Mouse (Mus musculus) liver, postnatal 0 days (tissue): ENCODE measurements at regions not wholly inside any gene's neighbourhood (a gene's known extent, or its start where the extent isn't known, plus 50 kb on each side); places are given as distances from the start of the nearest gene placed in this dataset.

Experiments
- ATAC-seq: fragments of 200-750 bp; cut with Nextera tagmentation; 2 replicates; pipeline ENCODE4 v1.8.0; 2017; ENCODE audit warnings: mild to moderate bottlenecking, moderate library complexity
- DNase-seq: peaks from one replicate; pipeline ENCODE4 v3.0.0-alpha.2; 2016
- H3K27ac ChIP-seq: fragments of 300-500 bp; sonication (generic); 2 replicates; pipeline ENCODE4 v1.5.1; 2014; ENCODE audit warnings: antibody characterized with exemption, moderate library complexity, mild to moderate bottlenecking, low read depth
- H3K27me3 ChIP-seq: fragments of 300-500 bp; sonication (generic); 2 replicates; pipeline ENCODE4 v1.6.1; 2014; ENCODE audit warnings: low read length, control low read depth, mixed read lengths; ENCODE audit not compliant: insufficient read depth
- H3K36me3 ChIP-seq: fragments of 300-500 bp; sonication (generic); replicated peaks from 2 replicates; pipeline ENCODE4 v1.6.1; 2014; ENCODE audit warnings: mild to moderate bottlenecking, control low read depth, low read length, moderate library complexity, mixed read lengths; ENCODE audit not compliant: insufficient read depth
- H3K4me1 ChIP-seq: fragments of 300-500 bp; sonication (generic); 2 replicates; pipeline ENCODE4 v1.6.1; 2014; ENCODE audit warnings: antibody characterized with exemption, mild to moderate bottlenecking, control low read depth; ENCODE audit not compliant: insufficient read depth
- H3K4me2 ChIP-seq: fragments of 300-500 bp; sonication (generic); 2 replicates; pipeline ENCODE4 v1.6.1; 2014; ENCODE audit warnings: low read depth, mild to moderate bottlenecking, low read length, moderate library complexity, mixed read lengths
- H3K4me3 ChIP-seq: fragments of 300-500 bp; sonication (generic); 2 replicates; pipeline ENCODE4 v1.5.1; 2014; ENCODE audit warnings: low read depth, low read length
- H3K9ac ChIP-seq: fragments of 300-500 bp; sonication (generic); replicated peaks from 2 replicates; pipeline ENCODE4 v1.6.1; 2014; ENCODE audit warnings: mild to moderate bottlenecking, moderate library complexity
- H3K9me3 ChIP-seq: fragments of 300-500 bp; sonication (generic); 2 replicates; pipeline ENCODE4 v1.6.1; 2016; ENCODE audit warnings: mild to moderate bottlenecking, control low read depth, low read length, mixed read lengths
- CTCF ChIP-seq: sonication (generic); IDR thresholded peaks from 2 replicates; pipeline ENCODE4 v1.5.1; 2016; ENCODE audit warnings: antibody characterized with exemption, low read depth
- EP300 ChIP-seq: IDR thresholded peaks from 2 replicates; pipeline ENCODE4 v1.6.1; 2016; ENCODE audit warnings: antibody characterized with exemption, low read depth, mild to moderate bottlenecking
- WGBS: fragments of 180-500 bp; shearing (Covaris S2); extraction: QIAGEN DNeasy Blood & Tissue Kit; methylation state at CpG from one replicate; pipeline ENCODE4 v1.1.7; 2014; ENCODE audit not compliant: insufficient replicate concordance; 5-methylcytosine and 5-hydroxymethylcytosine counted together

- 50% methylated on average over 7 of the region's 7 CpGs for WGBS
- DNase-seq: no peak
Observed at GRCm38 (mm10) chr13:101274470-101275141, 441.4 kb upstream of the Slc30a5 start.

GRCm38 (mm10) chr13:101273321-101273720 lies 440.1 kb upstream of the Slc30a5 start:
- H3K4me2 ChIP-seq: no peak overlapping the region
- no peak overlapping the region for H3K27ac ChIP-seq
- TF ChIP-seq EP300: no peak
- no peak for TF ChIP-seq CTCF
- H3K27me3 ChIP-seq: no peaks in the 10 kb centered on the region
- no peaks in the 10 kb centered on the region for H3K9me3 ChIP-seq
- no peaks in the 10 kb centered on the region for H3K4me1 ChIP-seq
- no peak overlapping the region for H3K9ac ChIP-seq
- H3K36me3 ChIP-seq: no peaks in the 10 kb centered on the region
- ATAC-seq: no peak
- no peak overlapping the region for H3K4me3 ChIP-seq
- WGBS: 76% methylated on average over 7 of the region's 7 CpGs
- DNase-seq: no peak

More at GRCm38 (mm10) chr13:101274470-101275141, 441.4 kb upstream of the Slc30a5 start:
- no peak overlapping the region for H3K4me3 ChIP-seq
- H3K27me3 ChIP-seq: no peaks in the 10 kb centered on the region
- 0 out of 2 replicates have a peak, but pooled peaks have one; percentile 27 for ATAC-seq
- no peak overlapping the region for H3K4me2 ChIP-seq
- H3K4me1 ChIP-seq: no peaks in the 10 kb centered on the region
- no peak overlapping the region for H3K27ac ChIP-seq
- TF ChIP-seq EP300: no peak
- no peak for TF ChIP-seq CTCF
- H3K36me3 ChIP-seq: no peaks in the 10 kb centered on the region
- H3K9ac ChIP-seq: no peak overlapping the region
- H3K9me3 ChIP-seq: no peaks in the 10 kb centered on the region

GRCm38 (mm10) chr13:101253698-101254468 lies 420.7 kb upstream of the Slc30a5 start:
- no peaks in the 10 kb centered on the region for H3K9me3 ChIP-seq
- H3K36me3 ChIP-seq: no peaks in the 10 kb centered on the region
- ATAC-seq (no peak), DNase-seq (no peak)
- H3K4me1 ChIP-seq: no peaks in the 10 kb centered on the region
- H3K27ac ChIP-seq: no peak overlapping the region
- no peaks in the 10 kb centered on the region for H3K27me3 ChIP-seq
- H3K4me2 ChIP-seq: no peak overlapping the region
- WGBS: 62% methylated on average over 5 of the region's 5 CpGs
- TF ChIP-seq EP300: no peak
- no peak for TF ChIP-seq CTCF
- H3K9ac ChIP-seq: no peak overlapping the region
- no peak overlapping the region for H3K4me3 ChIP-seq

GRCm38 (mm10) chr13:101249369-101249768 lies 416.1 kb upstream of the Slc30a5 start:
- Histone ChIP-seq H3K4me3 (no peak overlapping the region), H3K9me3 (no peaks in the 10 kb centered on the region), H3K9ac (no peak overlapping the region), H3K36me3 (no peaks in the 10 kb centered on the region), H3K27ac (no peak overlapping the region), H3K27me3 (no peaks in the 10 kb centered on the region), H3K4me1 (no peaks in the 10 kb centered on the region), H3K4me2 (no peak overlapping the region)
- DNase-seq (no peak), ATAC-seq (no peak)
- 68% methylated on average over 5 of the region's 5 CpGs for WGBS
- TF ChIP-seq EP300 (no peak), CTCF (no peak)

- Histone ChIP-seq H3K27ac (no peak overlapping the region), H3K4me2 (no peak overlapping the region), H3K4me3 (no peak overlapping the region), H3K4me1 (no peaks in the 10 kb centered on the region), H3K9ac (no peak overlapping the region), H3K9me3 (no peaks in the 10 kb centered on the region), H3K36me3 (no peaks in the 10 kb centered on the region), H3K27me3 (no peaks in the 10 kb centered on the region)
- no peak for TF ChIP-seq CTCF
- TF ChIP-seq EP300: no peak
- DNase-seq: no peak
- ATAC-seq: no peak
- WGBS: 85% methylated on average over 3 of the region's 3 CpGs
Observed at GRCm38 (mm10) chr13:101244326-101244725, 411.1 kb upstream of the Slc30a5 start.

GRCm38 (mm10) chr13:101238860-101239259 lies 405.6 kb upstream of the Slc30a5 start:
- ATAC-seq: no peak

More at GRCm38 (mm10) chr13:101238860-101239259, 405.6 kb upstream of the Slc30a5 start:
- no peaks in the 10 kb centered on the region for H3K27me3 ChIP-seq
- no peak overlapping the region for H3K4me2 ChIP-seq
- no peaks in the 10 kb centered on the region for H3K9me3 ChIP-seq
- TF ChIP-seq CTCF (no peak), EP300 (no peak)
- H3K4me1 ChIP-seq: no peaks in the 10 kb centered on the region
- DNase-seq: no peak
- no peak overlapping the region for H3K9ac ChIP-seq
- H3K27ac ChIP-seq: no peak overlapping the region
- no peaks in the 10 kb centered on the region for H3K36me3 ChIP-seq
- H3K4me3 ChIP-seq: no peak overlapping the region
